Mouse (Mus musculus): Measurements from ENCODE around the gene Dlgap4.
A peak's percentile ranks its signal among the peaks of the same experiment; 100 is the strongest.

Dlgap4 gene

GRCm38 (mm10) chr2:156737976-156738375 lies 124.5 kb downstream of the Dlgap4 start:
- DNase-seq (ENCODE audit: low spot score in 2 of 2), result no peak

- peak in 1 of 2 experiments; percentile 61 for DNase-seq (ENCODE audit: low spot score in 2 of 2)
Measured at GRCm38 (mm10) chr2:156741265-156741664, 127.8 kb downstream of the Dlgap4 start.

- DNase-seq (ENCODE audit: low spot score in 2 of 2), result no peak
Measured at GRCm38 (mm10) chr2:156741998-156742397, 128.5 kb downstream of the Dlgap4 start.

- no peak for DNase-seq (ENCODE audit: low spot score in 2 of 2)
Measured at GRCm38 (mm10) chr2:156743248-156743647, 129.7 kb downstream of the Dlgap4 start.

- no peak for DNase-seq (ENCODE audit: low spot score in 2 of 2)
Measured at GRCm38 (mm10) chr2:156744414-156744813, 130.9 kb downstream of the Dlgap4 start.

- DNase-seq (ENCODE audit: low spot score in 2 of 2), result no peak
Measured at GRCm38 (mm10) chr2:156747315-156747714, 133.8 kb downstream of the Dlgap4 start.

GRCm38 (mm10) chr2:156749687-156750086 lies 136.2 kb downstream of the Dlgap4 start:
- DNase-seq (ENCODE audit: low spot score in 2 of 2), result no peak

- DNase-seq (ENCODE audit: low spot score in 2 of 2), result peak; percentile 67 to 78
Measured at GRCm38 (mm10) chr2:156756937-156757336, 143.4 kb downstream of the Dlgap4 start.

- DNase-seq (ENCODE audit: low spot score in 2 of 2), result no peak
Measured at GRCm38 (mm10) chr2:156760843-156761505, 147.5 kb downstream of the Dlgap4 start.

- DNase-seq (ENCODE audit: low spot score in 2 of 2), result no peak
Measured at GRCm38 (mm10) chr2:156761521-156762278, 148.2 kb downstream of the Dlgap4 start.

- DNase-seq (ENCODE audit: low spot score in 2 of 2), result no peak
Measured at GRCm38 (mm10) chr2:156762499-156762898, 149.0 kb downstream of the Dlgap4 start.

GRCm38 (mm10) chr2:156763101-156763500 lies 149.6 kb downstream of the Dlgap4 start:
- DNase-seq (ENCODE audit: low spot score in 2 of 2), result no peak

GRCm38 (mm10) chr2:156764022-156764421 lies 150.5 kb downstream of the Dlgap4 start:
- no peak for DNase-seq (ENCODE audit: low spot score in 2 of 2)

GRCm38 (mm10) chr2:156764747-156765146 lies 151.2 kb downstream of the Dlgap4 start:
- no peak for DNase-seq (ENCODE audit: low spot score in 2 of 2)

GRCm38 (mm10) chr2:156765593-156765992 lies 152.1 kb downstream of the Dlgap4 start:
- DNase-seq (ENCODE audit: low spot score in 2 of 2), result no peak

GRCm38 (mm10) chr2:156766227-156767019 lies 152.9 kb downstream of the Dlgap4 start:
- no peak for DNase-seq (ENCODE audit: low spot score in 2 of 2)

- DNase-seq (ENCODE audit: low spot score in 2 of 2), result no peak
Measured at GRCm38 (mm10) chr2:156767108-156767507, 153.6 kb downstream of the Dlgap4 start.

- no peak for DNase-seq (ENCODE audit: low spot score in 2 of 2)
Measured at GRCm38 (mm10) chr2:156769274-156769673, 155.8 kb downstream of the Dlgap4 start.

GRCm38 (mm10) chr2:156773470-156773869 lies 160.0 kb downstream of the Dlgap4 start:
- no peak for DNase-seq (ENCODE audit: low spot score in 2 of 2)

- DNase-seq (ENCODE audit: low spot score in 2 of 2), result no peak
Measured at GRCm38 (mm10) chr2:156774035-156774737, 160.7 kb downstream of the Dlgap4 start.

GRCm38 (mm10) chr2:156774738-156775454 lies 161.4 kb downstream of the Dlgap4 start, which contains the start of gene Myl9:
TSS of gene Myl9 (plus strand) at chr2:156775420.
- DNase-seq (ENCODE audit: low spot score in 2 of 2), result no peak
